8 mouse cellular contexts compared by ENCODE assay signal in the genomic region with DNA sequence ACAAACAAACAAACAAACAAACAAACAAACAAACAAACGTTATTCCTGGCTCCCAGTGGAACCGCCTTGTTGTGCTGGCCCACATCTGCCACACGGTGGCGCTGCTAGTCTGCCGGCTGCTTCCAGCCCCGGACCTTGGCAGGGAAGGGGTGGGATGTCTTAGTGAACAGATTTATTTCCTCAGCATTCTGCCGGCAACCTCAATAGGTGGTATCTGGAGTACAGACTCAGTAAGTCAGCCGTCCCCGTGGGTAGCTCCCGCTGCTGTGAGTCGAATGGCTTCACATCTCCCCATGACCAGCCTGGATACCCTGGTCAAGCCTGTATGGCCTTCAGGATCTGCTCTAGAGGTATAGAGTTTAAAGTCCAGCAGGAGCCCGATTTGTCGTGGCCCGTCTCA. TPM values are rescaled to one million over a fixed set of nuclear protein-coding genes. Genes with fewer than 3 reads are reported as not detected.
DNase-seq lines count a peak whose midpoint lies in the region; ATAC-seq and TF ChIP-seq lines count a peak whose summit lies in the region.

No protein-coding gene starts in this region.

- H3K9ac ChIP-seq in embryonic facial prominence, embryonic 14.5 days (ENCODE audit: low read depth, low read length) = no peak overlapping the region
- H3K9ac ChIP-seq in heart, embryonic 15.5 days = no peak overlapping the region
- H3K9ac ChIP-seq in liver, embryonic 15.5 days = no peak overlapping the region
- no peak overlapping the region for H3K9ac ChIP-seq in neural tube, embryonic 14.5 days (replicated peaks; ENCODE audit: low read depth, low read length)

- H3K36me3 ChIP-seq in C2C12 (ENCODE audit: control insufficient read depth, insufficient read depth) = no peaks in the 10 kb centered on the region
- no peaks in the 10 kb centered on the region for H3K36me3 ChIP-seq in embryonic facial prominence, embryonic 14.5 days (ENCODE audit: control insufficient read depth, insufficient read depth, low read length)
- H3K36me3 ChIP-seq in heart, embryonic 15.5 days = no peaks in the 10 kb centered on the region
- no peaks in the 10 kb centered on the region for H3K36me3 ChIP-seq in liver, embryonic 15.5 days (replicated peaks)
- H3K36me3 ChIP-seq in neural tube, embryonic 14.5 days (ENCODE audit: control insufficient read depth, insufficient read depth, low read length) = no peaks in the 10 kb centered on the region

- H3K79me2 ChIP-seq in C2C12 (ENCODE audit: control insufficient read depth, insufficient read depth) = no peaks in the 10 kb centered on the region

- ATAC-seq in embryonic facial prominence, embryonic 14.5 days (ENCODE audit: low read depth) = peak; percentile 80
- no peak; the same call in 1 of the 2 replicates for ATAC-seq in heart, embryonic 15.5 days (replicated peaks; ENCODE audit: insufficient number of reproducible peaks, insufficient read depth, low FRiP score, low read depth)
- ATAC-seq in liver, embryonic 15.5 days (ENCODE audit: insufficient read depth) = no peak
- peak; percentile 83 for ATAC-seq in neural tube, embryonic 14.5 days (ENCODE audit: low read depth)

- H3ac ChIP-seq in C2C12 (ENCODE audit: control insufficient read depth, insufficient read length, low read depth) = no peak overlapping the region

- H3K79me3 ChIP-seq in C2C12 (ENCODE audit: low read depth) = no peaks in the 10 kb centered on the region

- no peaks in the 10 kb centered on the region for H3K9me3 ChIP-seq in embryonic facial prominence, embryonic 14.5 days (ENCODE audit: control insufficient read depth, low read length)
- no peaks in the 10 kb centered on the region for H3K9me3 ChIP-seq in heart, embryonic 15.5 days (replicated peaks)
- H3K9me3 ChIP-seq in liver, embryonic 15.5 days (replicated peaks) = no peaks in the 10 kb centered on the region
- no peaks in the 10 kb centered on the region for H3K9me3 ChIP-seq in neural tube, embryonic 14.5 days (ENCODE audit: control insufficient read depth, low read length)

- peak; percentile 92 for DNase-seq in embryonic facial prominence, embryonic 14.5 days (ENCODE audit: low spot score)
- peak; percentile 71 for DNase-seq in kidney, postnatal 14 days
- DNase-seq in thymus, postnatal 14 days = peak; percentile 54

- peak overlapping the region; percentile 55 for H3K4me2 ChIP-seq in embryonic facial prominence, embryonic 14.5 days (ENCODE audit: low read depth, low read length)
- H3K4me2 ChIP-seq in heart, embryonic 15.5 days = peak overlapping the region; percentile 47
- peak overlapping the region; percentile 32; the same call in 1 of the 2 replicates for H3K4me2 ChIP-seq in liver, embryonic 15.5 days
- peak overlapping the region; percentile 46 for H3K4me2 ChIP-seq in neural tube, embryonic 14.5 days (ENCODE audit: low read depth, low read length)

- no peak overlapping the region for H3K4me3 ChIP-seq in C2C12 (ENCODE audit: insufficient read depth, poor library complexity, severe bottlenecking)
- H3K4me3 ChIP-seq in bone marrow macrophage, adult 2 months (ENCODE audit: insufficient read depth, low read length) = no peak overlapping the region
- H3K4me3 ChIP-seq in embryonic facial prominence, embryonic 14.5 days (ENCODE audit: low read depth, low read length) = peak overlapping the region; percentile 21; the same call in 1 of the 2 replicates
- H3K4me3 ChIP-seq in heart, embryonic 15.5 days = 0 out of 2 replicates have a peak overlapping the region, but pooled peaks have one; percentile 4
- no peak overlapping the region for H3K4me3 ChIP-seq in liver, embryonic 15.5 days (replicated peaks)
- 0 out of 2 replicates have a peak overlapping the region, but pooled peaks have one; percentile 6 for H3K4me3 ChIP-seq in neural tube, embryonic 14.5 days (ENCODE audit: low read depth, low read length)

- WGBS in embryonic facial prominence, embryonic 14.5 days = 3% methylated on average over 14 of the region's 14 CpGs
- 9% methylated on average over 14 of the region's 14 CpGs for WGBS in heart, embryonic 15.5 days
- 10% methylated on average over 14 of the region's 14 CpGs for WGBS in liver, embryonic 15.5 days (ENCODE audit: insufficient replicate concordance)
- WGBS in neural tube, embryonic 14.5 days = 12% methylated on average over 14 of the region's 14 CpGs

- H3K27ac ChIP-seq in bone marrow macrophage, adult 2 months (ENCODE audit: insufficient read depth, low read depth, low read length) = no peak overlapping the region
- no peak overlapping the region for H3K27ac ChIP-seq in embryonic facial prominence, embryonic 14.5 days (replicated peaks; ENCODE audit: low read depth, low read length)
- 0 out of 2 replicates have a peak overlapping the region, but pooled peaks have one; percentile 0 for H3K27ac ChIP-seq in heart, embryonic 15.5 days
- no peak overlapping the region for H3K27ac ChIP-seq in liver, embryonic 15.5 days (replicated peaks)
- H3K27ac ChIP-seq in neural tube, embryonic 14.5 days (ENCODE audit: low read depth, low read length) = no peak overlapping the region

- peak; percentile 96 for TF ChIP-seq CTCF in C2C12 (IDR thresholded peaks at IDR 0.05; ENCODE audit: control insufficient read depth, insufficient read depth, insufficient read length)
- TF ChIP-seq CTCF in bone marrow macrophage, adult 2 months (IDR thresholded peaks at IDR 0.05; ENCODE audit: low read depth, low read length) = peak; percentile 94

- no peak for TF ChIP-seq POLR2A in bone marrow macrophage, adult 2 months (IDR thresholded peaks at IDR 0.05; ENCODE audit: borderline replicate concordance, low read depth, low read length)

- no peaks in the 10 kb centered on the region for H3K27me3 ChIP-seq in C2C12 (ENCODE audit: control insufficient read depth, insufficient read depth, insufficient read length)
- no peaks in the 10 kb centered on the region for H3K27me3 ChIP-seq in embryonic facial prominence, embryonic 14.5 days (replicated peaks; ENCODE audit: control insufficient read depth, insufficient read depth, low read length)
- no peaks in the 10 kb centered on the region for H3K27me3 ChIP-seq in heart, embryonic 15.5 days
- H3K27me3 ChIP-seq in liver, embryonic 15.5 days = no peaks in the 10 kb centered on the region
- no peaks in the 10 kb centered on the region for H3K27me3 ChIP-seq in neural tube, embryonic 14.5 days (ENCODE audit: control insufficient read depth, insufficient read depth, low read length)

- H3K4me1 ChIP-seq in bone marrow macrophage, adult 2 months (ENCODE audit: control insufficient read depth, insufficient read depth, low read length) = peaks cover 4% of the 10 kb centered on the region
- H3K4me1 ChIP-seq in embryonic facial prominence, embryonic 14.5 days (ENCODE audit: control insufficient read depth, insufficient read depth, low read length) = peaks cover 7% of the 10 kb centered on the region; the same call in 1 of the 2 replicates
- peaks cover 34% of the 10 kb centered on the region for H3K4me1 ChIP-seq in heart, embryonic 15.5 days (replicated peaks)
- H3K4me1 ChIP-seq in liver, embryonic 15.5 days (replicated peaks) = peaks cover 7% of the 10 kb centered on the region; the same call in 1 of the 2 replicates
- peaks cover 6% of the 10 kb centered on the region for H3K4me1 ChIP-seq in neural tube, embryonic 14.5 days (ENCODE audit: control insufficient read depth, insufficient read depth, low read length)

TF ChIP-seq in C2C12, 6 proteins besides CTCF, POLR2A, EP300 and RAD21:
- TF ChIP-seq FOSL1 (IDR thresholded peaks at IDR 0.05; ENCODE audit: insufficient read depth, low read length, poor library complexity, severe bottlenecking) (no peak), MYOD1 (IDR thresholded peaks at IDR 0.05; ENCODE audit: control insufficient read depth, insufficient read length, low read depth) (no peak), MYOG (IDR thresholded peaks at IDR 0.05; ENCODE audit: control insufficient read depth, extremely low read depth, insufficient read length) (no peak), USF1 (IDR thresholded peaks at IDR 0.05; ENCODE audit: low read depth) (no peak), MAX (IDR thresholded peaks at IDR 0.05) (no peak), CEBPB (IDR thresholded peaks at IDR 0.05; ENCODE audit: low read depth) (no peak)

RNA-seq across cellular contexts. Expression of gene Dab2ip, which starts 13.3 kb away (rescaled TPM):
- 27.9 TPM for polyA plus RNA-seq in C2C12 (2012; fragmentation: generic; extraction: Trizol)
- polyA plus RNA-seq in bone marrow macrophage, adult 2 months (2012; ENCODE audit: insufficient read depth, insufficient read length, missing spikeins) = 0.25 and 0.40 TPM in 2 replicates
- polyA plus RNA-seq in embryonic facial prominence, embryonic 14.5 days (2014; fragmentation: Nextera tagmentation; extraction: Ambion mirVana) = 42.8 and 50.5 TPM in 2 replicates
- 44.0 and 46.9 TPM in 2 replicates for polyA plus RNA-seq in heart, embryonic 15.5 days (2015; fragmentation: Nextera tagmentation; extraction: Ambion mirVana)
- 5.3 and 7.7 TPM in 2 replicates for polyA plus RNA-seq in liver, embryonic 15.5 days (2015; fragmentation: Nextera tagmentation; extraction: Ambion mirVana)
- polyA plus RNA-seq in neural tube, embryonic 14.5 days (2014; fragmentation: Nextera tagmentation; extraction: Ambion mirVana) = 48.5 and 54.1 TPM in 2 replicates

Comparison
In these comparisons a context has a peak if more than half of its experiments do, and no peak if none do; other contexts are left out.
1. H3K4me3 ChIP-seq: peak in embryonic facial prominence, embryonic 14.5 days (single experiment), heart, embryonic 15.5 days (single experiment) and neural tube, embryonic 14.5 days (single experiment); none in C2C12 (single experiment), bone marrow macrophage, adult 2 months (single experiment) and liver, embryonic 15.5 days (single experiment).
2. ATAC-seq: peak in embryonic facial prominence, embryonic 14.5 days (single experiment) and neural tube, embryonic 14.5 days (single experiment); none in heart, embryonic 15.5 days (single experiment) and liver, embryonic 15.5 days (single experiment).
3. Peak in every context shown above with its lines, with median percentiles within 50 percentile points of each other: DNase-seq and H3K4me2 ChIP-seq.